Mouse (Mus musculus) E14TG2a.4 (cell line): ENCODE data around the gene Atp6v0a4.

Experiments
- CTCF ChIP-seq: conservative IDR thresholded peaks from 2 replicates; pipeline ENCODE4 v1.5.1; 2014; ENCODE audit warnings: low read length
- POU5F1 ChIP-seq: IDR thresholded peaks from 2 replicates; pipeline ENCODE4 v1.6.1; 2014; ENCODE audit warnings: low read length, borderline replicate concordance

DNA sequence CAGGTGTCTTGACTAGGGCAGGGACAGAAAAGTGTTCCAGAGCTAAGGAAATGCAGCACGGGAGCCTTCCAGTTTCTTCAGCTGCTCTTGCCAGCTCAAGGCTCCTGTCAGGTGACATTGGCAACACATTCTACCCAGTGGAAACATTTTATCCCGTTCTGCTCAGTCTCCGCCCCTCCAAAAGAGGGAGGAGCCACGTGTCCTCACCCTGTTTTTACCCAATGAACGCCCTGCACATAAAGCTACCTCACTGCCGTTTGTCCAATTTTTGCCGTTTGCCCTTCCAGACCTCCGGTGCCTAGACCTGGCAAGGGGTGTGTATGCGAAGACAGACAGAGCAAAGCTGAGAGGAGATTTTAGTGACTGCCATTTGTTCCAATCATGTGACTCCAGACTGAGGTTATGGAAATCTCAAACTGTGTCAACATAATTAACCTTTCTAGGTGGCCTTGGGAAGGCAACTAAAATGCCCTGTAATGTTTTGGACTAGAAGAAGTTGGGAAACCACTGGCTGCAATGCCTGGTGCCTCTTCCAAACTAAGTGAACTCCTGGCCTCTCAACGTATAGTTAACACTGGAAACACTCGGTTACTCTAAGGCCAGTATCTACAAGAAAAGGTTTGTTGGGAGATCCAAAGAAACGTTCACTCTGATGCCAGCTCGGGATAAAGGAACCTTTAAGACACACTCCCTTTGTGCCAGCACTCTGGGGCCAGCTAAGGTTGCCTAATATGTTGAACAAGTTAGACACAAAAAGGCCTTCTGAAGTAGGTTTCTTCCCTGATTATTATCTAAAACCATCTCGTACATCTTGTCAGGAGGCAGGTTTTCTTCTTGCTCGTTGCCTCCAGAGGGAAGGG, 68.7 kb downstream of the Atp6v0a4 start:
- TF ChIP-seq CTCF (no peak), POU5F1 (no peak)
